Comparison of ENCODE assay signal across 24 mouse cellular contexts in the genomic region with DNA sequence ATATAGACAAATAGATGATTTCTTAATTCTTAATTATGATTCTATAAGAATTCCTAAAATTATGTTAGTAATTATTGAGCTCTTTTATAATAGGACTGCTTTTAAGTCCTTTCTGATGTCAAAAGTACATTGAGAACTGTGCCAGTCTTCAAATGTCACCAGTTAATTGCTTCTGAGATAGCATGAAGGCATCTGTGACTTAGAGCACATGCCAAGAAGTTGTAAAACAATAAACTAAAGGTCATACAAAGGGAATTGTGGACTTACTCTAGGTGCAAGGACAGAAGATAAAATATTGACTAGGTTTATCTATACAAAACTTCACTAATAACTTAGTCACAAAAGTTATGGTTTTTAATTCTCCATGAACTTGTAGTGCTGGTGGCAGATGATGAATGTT. TPM values are rescaled to one million over a fixed set of nuclear protein-coding genes. Genes with fewer than 3 reads are reported as not detected.
DNase-seq lines count a peak whose midpoint lies in the region; ATAC-seq and TF ChIP-seq lines count a peak whose summit lies in the region.
"Had no signal": no experiment of that assay in that cellular context is flagged by ENCODE, and none has a peak within 500 bp of the region (broad histone marks: within the 10 kb centered on the region; RNA-seq: fewer than 3 reads in every experiment).

No protein-coding gene starts in this region.

- H3K27ac ChIP-seq in intestine, embryonic 14.5 days (ENCODE audit: low read depth) = no peak overlapping the region
- H3K27ac ChIP-seq in intestine, embryonic 15.5 days = no peak overlapping the region
- no peak overlapping the region for H3K27ac ChIP-seq in intestine, embryonic 16.5 days (ENCODE audit: low read length)
- no peak overlapping the region for H3K27ac ChIP-seq in intestine, postnatal 0 days (ENCODE audit: low read depth, low read length)

- H3K9me3 ChIP-seq in intestine, embryonic 14.5 days (ENCODE audit: control insufficient read depth, low read length) = no peaks in the 10 kb centered on the region
- H3K9me3 ChIP-seq in intestine, embryonic 15.5 days = no peaks in the 10 kb centered on the region
- no peaks in the 10 kb centered on the region for H3K9me3 ChIP-seq in intestine, embryonic 16.5 days (ENCODE audit: control insufficient read depth, low read length)
- no peaks in the 10 kb centered on the region for H3K9me3 ChIP-seq in intestine, postnatal 0 days (ENCODE audit: control insufficient read depth)
- H3K9me3 ChIP-seq: G1E had no signal

- no peak for DNase-seq in intestine, embryonic 14.5 days (ENCODE audit: low spot score)
- DNase-seq in adrenal gland, adult 18-20 months (ENCODE audit: low spot score in 2 of 2) = no peak
- no peak for DNase-seq in left cerebral cortex, adult 18-20 months (ENCODE audit: low spot score in 2 of 2)
- DNase-seq in kidney, postnatal 25 days = no peak
- DNase-seq: adrenal gland, adult 2 months; adrenal gland, adult 8-10 months; adrenal gland, postnatal 10 days; adrenal gland, postnatal 14 days; adrenal gland, postnatal 25 days; adrenal gland, postnatal 36 days; B cell, adult 2 months; cerebellum, adult 11 months; cerebellum, adult 11-12 months; cerebellum, adult 18-20 months had no signal

- no peak overlapping the region for H3K4me3 ChIP-seq in intestine, embryonic 14.5 days (ENCODE audit: low read depth, low read length)
- H3K4me3 ChIP-seq in intestine, embryonic 15.5 days (replicated peaks) = no peak overlapping the region
- H3K4me3 ChIP-seq in intestine, embryonic 16.5 days (ENCODE audit: low read length) = no peak overlapping the region
- H3K4me3 ChIP-seq in intestine, postnatal 0 days (ENCODE audit: low read depth, low read length) = no peak overlapping the region

- no peaks in the 10 kb centered on the region; the same call in 1 of the 2 replicates for H3K4me1 ChIP-seq in intestine, embryonic 14.5 days (replicated peaks; ENCODE audit: control insufficient read depth, insufficient read depth, low read length)
- H3K4me1 ChIP-seq in intestine, embryonic 15.5 days (replicated peaks) = peaks cover 15% of the 10 kb centered on the region; the same call in 1 of the 2 replicates
- peaks cover 24% of the 10 kb centered on the region for H3K4me1 ChIP-seq in intestine, embryonic 16.5 days (ENCODE audit: control insufficient read depth, insufficient read depth, low read length)
- H3K4me1 ChIP-seq in intestine, postnatal 0 days (replicated peaks; ENCODE audit: control insufficient read depth, insufficient read depth, low read length) = peaks cover 3% of the 10 kb centered on the region

- H3K36me3 ChIP-seq in intestine, embryonic 14.5 days (ENCODE audit: control insufficient read depth, insufficient read depth, low read length) = no peaks in the 10 kb centered on the region
- H3K36me3 ChIP-seq in intestine, embryonic 15.5 days = no peaks in the 10 kb centered on the region
- no peaks in the 10 kb centered on the region for H3K36me3 ChIP-seq in intestine, embryonic 16.5 days (ENCODE audit: control insufficient read depth, insufficient read depth, low read length)
- H3K36me3 ChIP-seq in intestine, postnatal 0 days (ENCODE audit: control insufficient read depth, insufficient read depth) = no peaks in the 10 kb centered on the region
- H3K36me3 ChIP-seq: G1E had no signal

- no peak overlapping the region for H3K9ac ChIP-seq in intestine, embryonic 14.5 days (ENCODE audit: low read length)
- no peak overlapping the region for H3K9ac ChIP-seq in intestine, embryonic 15.5 days
- no peak overlapping the region for H3K9ac ChIP-seq in intestine, embryonic 16.5 days (ENCODE audit: low read depth, low read length)
- H3K9ac ChIP-seq in intestine, postnatal 0 days (ENCODE audit: low read depth, low read length) = no peak overlapping the region

- no peak overlapping the region for H3K4me2 ChIP-seq in intestine, embryonic 14.5 days (ENCODE audit: low read length)
- no peak overlapping the region for H3K4me2 ChIP-seq in intestine, embryonic 15.5 days (replicated peaks)
- H3K4me2 ChIP-seq in intestine, embryonic 16.5 days (ENCODE audit: low read depth, low read length) = no peak overlapping the region
- H3K4me2 ChIP-seq in intestine, postnatal 0 days (replicated peaks; ENCODE audit: low read depth) = no peak overlapping the region

- no peaks in the 10 kb centered on the region for H3K27me3 ChIP-seq in intestine, embryonic 14.5 days (replicated peaks; ENCODE audit: control insufficient read depth, insufficient read depth, low read length)
- no peaks in the 10 kb centered on the region for H3K27me3 ChIP-seq in intestine, embryonic 15.5 days (replicated peaks)
- no peaks in the 10 kb centered on the region for H3K27me3 ChIP-seq in intestine, embryonic 16.5 days (replicated peaks; ENCODE audit: control insufficient read depth, insufficient read depth, low read length)
- no peaks in the 10 kb centered on the region for H3K27me3 ChIP-seq in intestine, postnatal 0 days (replicated peaks; ENCODE audit: control insufficient read depth, insufficient read depth, low read length)
- H3K27me3 ChIP-seq: CH12.LX, Patski had no signal

- TF ChIP-seq CTCF in intestine, postnatal 0 days (IDR thresholded peaks at IDR 0.05; ENCODE audit: low read depth) = no peak

- peak; percentile 56; the same call in 1 of the 2 replicates for ATAC-seq in intestine, embryonic 14.5 days (replicated peaks; ENCODE audit: low FRiP score, low TSS enrichment, low read depth)
- ATAC-seq in intestine, embryonic 15.5 days = peak; percentile 70
- peak; percentile 64 for ATAC-seq in intestine, embryonic 16.5 days
- ATAC-seq in intestine, postnatal 0 days = peak; percentile 74
- no peak for ATAC-seq in megakaryocyte progenitor cell, adult 5-6 weeks (replicated peaks; ENCODE audit: poor library complexity)
- ATAC-seq: activated CD4-positive, CD25-positive, alpha-beta regulatory T cell, adult 4 months; CD4-positive, CD25-positive, alpha-beta regulatory T cell, adult 4 months; Patski had no signal

RNA-seq across cellular contexts. Expression of gene D130043K22Rik, which starts 14.2 kb away (rescaled TPM):
- 0.74 and 0.98 TPM in 2 replicates for polyA plus RNA-seq in intestine, embryonic 14.5 days (2014; fragmentation: Nextera tagmentation; extraction: Ambion mirVana)
- polyA plus RNA-seq in intestine, embryonic 15.5 days (2015; fragmentation: Nextera tagmentation; extraction: Ambion mirVana) = 1.2 and 1.3 TPM in 2 replicates
- 2.1 and 2.7 TPM in 2 replicates for polyA plus RNA-seq in intestine, embryonic 16.5 days (2015; fragmentation: Nextera tagmentation; extraction: Ambion mirVana)
- polyA plus RNA-seq in intestine, postnatal 0 days (2015; fragmentation: Nextera tagmentation; extraction: Ambion mirVana) = 1.5 and 1.6 TPM in 2 replicates
- under 1 TPM; 0.51 to 0.66 TPM for total RNA-seq in adrenal gland, adult 18-20 months (2021)
- total RNA-seq in left cerebral cortex, adult 18-20 months (2021) = 10 to 100 TPM; 29.7 to 30.5 TPM
- total RNA-seq in megakaryocyte progenitor cell, adult 5-6 weeks (2015) = not detected in 2 replicates
- total RNA-seq in megakaryocyte progenitor cell, adult 5-6 weeks (2017) = not detected in 2 replicates
- total RNA-seq: MEL had no signal
- polyA plus RNA-seq: G1E had no signal

RNA-seq across cellular contexts. Expression of gene Tdp2, which starts 27.6 kb away (rescaled TPM):
- 58.9 and 61.1 TPM in 2 replicates for polyA plus RNA-seq in intestine, embryonic 14.5 days (2014; fragmentation: Nextera tagmentation; extraction: Ambion mirVana)
- 55.9 and 65.0 TPM in 2 replicates for polyA plus RNA-seq in intestine, embryonic 15.5 days (2015; fragmentation: Nextera tagmentation; extraction: Ambion mirVana)
- 52.8 TPM in 2 replicates for polyA plus RNA-seq in intestine, embryonic 16.5 days (2015; fragmentation: Nextera tagmentation; extraction: Ambion mirVana)
- 37.6 and 39.0 TPM in 2 replicates for polyA plus RNA-seq in intestine, postnatal 0 days (2015; fragmentation: Nextera tagmentation; extraction: Ambion mirVana)
- 10 to 100 TPM; 15.8 to 19.8 TPM for total RNA-seq in adrenal gland, adult 18-20 months (2021)
- total RNA-seq in left cerebral cortex, adult 18-20 months (2021) = 10 to 100 TPM; 21.5 to 23.0 TPM
- 71.0 and 73.2 TPM in 2 replicates for total RNA-seq in megakaryocyte progenitor cell, adult 5-6 weeks (2015)
- 55.6 and 62.0 TPM in 2 replicates for total RNA-seq in megakaryocyte progenitor cell, adult 5-6 weeks (2017)

RNA-seq across cellular contexts. Expression of gene Acot13, which starts 27.8 kb away (rescaled TPM):
- 103 and 118 TPM in 2 replicates for polyA plus RNA-seq in intestine, embryonic 14.5 days (2014; fragmentation: Nextera tagmentation; extraction: Ambion mirVana)
- polyA plus RNA-seq in intestine, embryonic 15.5 days (2015; fragmentation: Nextera tagmentation; extraction: Ambion mirVana) = 162 and 165 TPM in 2 replicates
- polyA plus RNA-seq in intestine, embryonic 16.5 days (2015; fragmentation: Nextera tagmentation; extraction: Ambion mirVana) = 201 and 219 TPM in 2 replicates
- 183 and 185 TPM in 2 replicates for polyA plus RNA-seq in intestine, postnatal 0 days (2015; fragmentation: Nextera tagmentation; extraction: Ambion mirVana)
- total RNA-seq in adrenal gland, adult 18-20 months (2021) = 10 to 100 TPM; 67.1 to 80.5 TPM
- total RNA-seq in left cerebral cortex, adult 18-20 months (2021) = 10 to 100 TPM; 89.4 to 91.9 TPM
- total RNA-seq in megakaryocyte progenitor cell, adult 5-6 weeks (2015) = 41.4 and 46.0 TPM in 2 replicates
- 43.2 and 56.2 TPM in 2 replicates for total RNA-seq in megakaryocyte progenitor cell, adult 5-6 weeks (2017)

RNA-seq across cellular contexts. Expression of gene BC005537, which starts 57.7 kb away (rescaled TPM):
- 25.6 and 27.0 TPM in 2 replicates for polyA plus RNA-seq in intestine, embryonic 14.5 days (2014; fragmentation: Nextera tagmentation; extraction: Ambion mirVana)
- polyA plus RNA-seq in intestine, embryonic 15.5 days (2015; fragmentation: Nextera tagmentation; extraction: Ambion mirVana) = 12.4 and 13.2 TPM in 2 replicates
- polyA plus RNA-seq in intestine, embryonic 16.5 days (2015; fragmentation: Nextera tagmentation; extraction: Ambion mirVana) = 9.4 and 9.6 TPM in 2 replicates
- 15.4 and 17.5 TPM in 2 replicates for polyA plus RNA-seq in intestine, postnatal 0 days (2015; fragmentation: Nextera tagmentation; extraction: Ambion mirVana)
- total RNA-seq in adrenal gland, adult 18-20 months (2021) = 100 to 1,000 TPM; 173 to 246 TPM
- 100 to 1,000 TPM; 150 to 154 TPM for total RNA-seq in left cerebral cortex, adult 18-20 months (2021)
- 142 and 148 TPM in 2 replicates for total RNA-seq in megakaryocyte progenitor cell, adult 5-6 weeks (2015)
- total RNA-seq in megakaryocyte progenitor cell, adult 5-6 weeks (2017) = 59.3 and 60.2 TPM in 2 replicates
